Mouse (Mus musculus) mature B cell (primary cell): ENCODE measurements around the gene Ssr2.

Source experiments
- in situ Hi-C: fragments of 300-500 bp; cut with MboI; formaldehyde crosslinking; loops from 2 replicates; pipeline ENCODE4 v1.14.3; 2019

The Ssr2 gene

GRCm38 (mm10) chr3:88575540-88575939 is at the start of gene Ssr2:
Gene Ssr2 (plus strand): TSS chr3:88575876.
- in situ Hi-C loops, result no loop called here

GRCm38 (mm10) chr3:88526157-88527131 is 49.2 kb upstream of the Ssr2 start:
- in situ Hi-C loops, result no loop called here

GRCm38 (mm10) chr3:88527565-88527964 is 48.1 kb upstream of the Ssr2 start:
- in situ Hi-C loops, result no loop called here

- in situ Hi-C loops, result no loop called here
These were observed 47.0 kb upstream of the Ssr2 start for GRCm38 (mm10) chr3:88528646-88529045.

GRCm38 (mm10) chr3:88529204-88530000 is 46.3 kb upstream of the Ssr2 start:
- in situ Hi-C loops, result no loop called here

- in situ Hi-C loops, result loop anchor here (5.0 kb wide), 1 partner anchor 123 kb away; no protein-coding TSS in a partner anchor
These were observed 45.4 kb upstream of the Ssr2 start for GRCm38 (mm10) chr3:88530082-88530864.

GRCm38 (mm10) chr3:88531348-88532298 is 44.1 kb upstream of the Ssr2 start:
- in situ Hi-C loops, result loop anchor here (5.0 kb wide), 1 partner anchor 124 kb away; no protein-coding TSS in a partner anchor

GRCm38 (mm10) chr3:88532299-88532674 is 43.4 kb upstream of the Ssr2 start, which contains the start of gene Mex3a:
Gene Mex3a (plus strand): TSS chr3:88532395.
- in situ Hi-C loops, result loop anchor here (5.0 kb wide), 1 partner anchor 125 kb away; no protein-coding TSS in a partner anchor

GRCm38 (mm10) chr3:88532689-88533511 is 42.8 kb upstream of the Ssr2 start:
- in situ Hi-C loops, result loop anchor here (5.0 kb wide), 1 partner anchor 126 kb away; no protein-coding TSS in a partner anchor

GRCm38 (mm10) chr3:88533706-88534105 is 42.0 kb upstream of the Ssr2 start:
- in situ Hi-C loops, result loop anchor here (5.0 kb wide), 1 partner anchor 126 kb away; no protein-coding TSS in a partner anchor

GRCm38 (mm10) chr3:88535005-88535404 is 40.7 kb upstream of the Ssr2 start:
- in situ Hi-C loops, result no loop called here

- in situ Hi-C loops, result no loop called here
These were observed 40.1 kb upstream of the Ssr2 start for GRCm38 (mm10) chr3:88535527-88535926.

GRCm38 (mm10) chr3:88536103-88536930 is 39.4 kb upstream of the Ssr2 start:
- in situ Hi-C loops, result no loop called here

GRCm38 (mm10) chr3:88537146-88537545 is 38.5 kb upstream of the Ssr2 start:
- in situ Hi-C loops, result no loop called here

GRCm38 (mm10) chr3:88538271-88539145 is 37.2 kb upstream of the Ssr2 start:
- in situ Hi-C loops, result no loop called here

GRCm38 (mm10) chr3:88539397-88539796 is 36.3 kb upstream of the Ssr2 start:
- in situ Hi-C loops, result no loop called here

- in situ Hi-C loops, result no loop called here
These were observed 35.6 kb upstream of the Ssr2 start for GRCm38 (mm10) chr3:88540085-88540484.
